Mouse (Mus musculus): ENCODE results near the gene H1foo. TPM values are rescaled to one million over a fixed set of nuclear protein-coding genes. Genes with fewer than 3 reads are reported as not detected.
A peak's percentile ranks its signal among the peaks of the same experiment; 100 is the strongest.

The H1foo gene
- total RNA-seq, 2 experiments from 2014 or later: not detected

GRCm38 (mm10) chr6:115924829-115925228 is 19.9 kb upstream of the H1foo start:
- intact Hi-C loops (cut with DNase I; ENCODE audit: low total_unique reads): no loop called here
- DNase-seq: no peak

GRCm38 (mm10) chr6:115926416-115926815 is 18.3 kb upstream of the H1foo start:
- DNase-seq: no peak
- intact Hi-C loops (cut with DNase I; ENCODE audit: low total_unique reads): no loop called here

- no peak for DNase-seq
- intact Hi-C loops (cut with DNase I; ENCODE audit: low total_unique reads): no loop called here
Measured at GRCm38 (mm10) chr6:115927292-115928242, 17.2 kb upstream of the H1foo start.

DNA sequence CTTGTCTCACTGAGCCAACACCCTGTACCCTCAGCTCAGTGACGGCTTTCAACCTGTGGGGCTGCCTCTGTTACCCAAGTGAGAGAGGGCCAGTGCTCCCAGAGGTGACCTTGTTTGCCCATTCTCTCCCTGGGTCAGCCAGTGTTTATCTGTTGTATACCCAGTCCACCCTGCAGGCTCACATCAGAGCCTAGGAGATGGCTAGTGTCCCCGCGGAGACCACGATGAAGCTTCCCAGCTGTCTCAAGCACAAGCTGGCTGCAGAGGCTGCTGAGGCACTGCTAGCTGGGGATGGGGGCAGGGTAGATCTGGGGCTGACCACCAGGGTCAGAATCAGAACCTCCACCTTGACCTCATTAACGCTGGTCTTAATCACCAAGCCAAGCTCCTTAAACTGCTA is 14.7 kb upstream of the H1foo start:
- intact Hi-C loops (cut with DNase I; ENCODE audit: low total_unique reads): no loop called here
- no peak for DNase-seq

DNA sequence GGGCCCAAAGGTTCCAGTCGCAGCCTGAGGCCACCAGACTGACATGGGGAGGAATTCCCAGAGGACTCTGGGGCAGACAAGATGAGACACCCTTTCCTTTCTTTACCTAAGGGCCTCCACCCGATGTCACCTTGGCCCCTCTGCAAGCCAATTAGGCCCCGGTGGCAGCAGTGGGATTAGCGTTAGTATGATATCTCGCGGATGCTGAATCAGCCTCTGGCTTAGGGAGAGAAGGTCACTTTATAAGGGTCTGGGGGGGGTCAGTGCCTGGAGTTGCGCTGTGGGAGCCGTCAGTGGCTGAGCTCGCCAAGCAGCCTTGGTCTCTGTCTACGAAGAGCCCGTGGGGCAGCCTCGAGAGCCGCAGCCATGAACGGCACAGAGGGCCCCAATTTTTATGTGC is 13.1 kb upstream of the H1foo start, which contains the start of gene Rho:
Gene Rho, plus strand, starts transcription at position 110 of the 400 bp plus-strand sequence.
- intact Hi-C loops (cut with DNase I; ENCODE audit: low total_unique reads): no loop called here
- DNase-seq: no peak

- intact Hi-C loops (cut with DNase I; ENCODE audit: low total_unique reads): no loop called here
- no peak for DNase-seq
Measured at GRCm38 (mm10) chr6:115932391-115932790, 12.3 kb upstream of the H1foo start.

- intact Hi-C loops (cut with DNase I; ENCODE audit: low total_unique reads): no loop called here
- no peak for DNase-seq
Measured at GRCm38 (mm10) chr6:115935544-115935943, 9.2 kb upstream of the H1foo start.

GRCm38 (mm10) chr6:115938011-115938410 is 6.7 kb upstream of the H1foo start:
- DNase-seq: no peak
- intact Hi-C loops (cut with DNase I; ENCODE audit: low total_unique reads): no loop called here

DNA sequence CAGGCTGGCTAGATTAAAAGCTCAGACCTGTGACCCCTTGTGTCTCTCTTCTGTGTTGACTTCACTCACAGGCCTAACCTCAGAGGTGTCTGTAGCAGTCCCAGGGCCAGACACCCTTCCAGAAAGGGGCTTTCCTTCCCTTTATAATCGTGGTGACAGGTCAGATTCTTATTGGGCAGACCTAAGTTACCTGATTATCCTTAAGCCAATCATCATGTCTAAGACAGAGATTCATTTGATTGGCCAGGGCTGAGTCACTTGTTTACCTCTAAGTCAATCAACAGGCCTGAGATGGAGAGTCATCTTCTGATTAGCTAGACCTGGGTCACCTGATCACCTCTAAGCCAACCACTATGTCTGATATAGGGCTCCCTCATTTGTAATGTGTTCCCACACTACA is 5.9 kb upstream of the H1foo start:
- intact Hi-C loops (cut with DNase I; ENCODE audit: low total_unique reads): no loop called here
- no peak for DNase-seq

DNA sequence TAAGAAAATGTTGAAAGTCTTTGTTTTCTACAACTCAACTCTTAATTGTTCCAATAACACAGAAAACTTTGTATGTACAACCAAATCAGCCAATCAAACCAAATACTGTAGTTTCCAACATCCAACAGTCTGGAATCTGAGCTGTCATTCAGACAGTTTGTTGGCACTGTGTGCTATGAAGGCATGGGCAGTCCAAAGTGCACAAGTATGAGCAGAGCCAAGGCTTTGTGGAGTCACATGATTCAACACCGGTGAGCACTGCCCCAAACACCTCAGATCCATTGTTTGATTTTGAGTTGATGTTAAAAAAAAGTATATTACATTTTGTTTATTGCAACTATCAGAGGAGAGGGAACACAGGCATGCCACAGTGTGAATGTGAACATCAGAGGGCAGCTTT is 4.1 kb upstream of the H1foo start:
- intact Hi-C loops (cut with DNase I; ENCODE audit: low total_unique reads): no loop called here
- DNase-seq: no peak

- intact Hi-C loops (cut with DNase I; ENCODE audit: low total_unique reads): no loop called here
Measured at GRCm38 (mm10) chr6:115941128-115941527, 3.6 kb upstream of the H1foo start.

DNA sequence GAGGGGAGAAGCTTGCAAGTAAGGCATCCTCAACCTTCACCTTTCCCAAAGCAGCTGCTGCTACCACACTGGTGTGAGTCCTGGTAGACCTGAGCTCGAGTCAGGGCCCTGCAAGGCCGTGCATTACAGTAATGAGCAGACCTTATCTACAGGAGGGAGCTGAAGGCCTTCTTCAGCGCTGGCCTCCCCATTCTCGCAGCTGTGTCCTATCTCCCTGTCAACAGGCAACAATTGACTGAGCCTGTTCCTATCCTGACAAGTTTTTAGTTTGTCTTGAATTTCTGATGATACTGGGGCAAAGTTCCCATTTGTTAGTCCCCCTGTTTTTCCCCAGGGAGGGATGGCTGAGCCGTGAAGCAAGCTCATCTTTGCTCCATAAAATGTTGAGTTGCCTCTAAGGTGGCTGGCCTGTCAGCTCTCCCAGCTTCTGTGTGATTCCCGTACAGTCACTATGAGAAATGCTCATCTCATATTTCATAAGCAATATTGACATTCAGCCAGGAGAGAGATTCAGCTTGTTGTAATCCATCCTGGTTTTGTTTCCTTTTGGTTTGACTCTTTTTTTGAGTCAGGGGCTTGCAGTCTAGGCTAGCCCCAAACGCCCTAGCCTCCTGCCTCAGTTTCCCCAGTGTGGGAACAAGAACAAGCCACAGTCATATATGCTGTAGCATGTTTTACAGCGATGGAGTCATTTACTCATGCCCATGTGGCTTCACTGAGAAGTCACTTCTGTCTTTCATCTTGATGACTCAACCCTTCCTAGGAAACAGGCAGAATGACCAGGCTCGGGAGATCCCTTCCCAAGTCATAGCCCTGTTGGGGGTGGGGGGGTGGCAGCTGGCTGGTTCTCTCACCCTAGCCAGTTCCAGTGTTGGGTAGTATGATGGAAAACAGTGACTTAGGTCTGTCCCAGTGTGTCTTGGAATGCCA is 975 bp upstream of the H1foo start:
- DNase-seq: no peak
- intact Hi-C loops (cut with DNase I; ENCODE audit: low total_unique reads): no loop called here

More at GRCm38 (mm10) chr6:115941128-115941527, 3.6 kb upstream of the H1foo start:
- no peak for DNase-seq

DNA sequence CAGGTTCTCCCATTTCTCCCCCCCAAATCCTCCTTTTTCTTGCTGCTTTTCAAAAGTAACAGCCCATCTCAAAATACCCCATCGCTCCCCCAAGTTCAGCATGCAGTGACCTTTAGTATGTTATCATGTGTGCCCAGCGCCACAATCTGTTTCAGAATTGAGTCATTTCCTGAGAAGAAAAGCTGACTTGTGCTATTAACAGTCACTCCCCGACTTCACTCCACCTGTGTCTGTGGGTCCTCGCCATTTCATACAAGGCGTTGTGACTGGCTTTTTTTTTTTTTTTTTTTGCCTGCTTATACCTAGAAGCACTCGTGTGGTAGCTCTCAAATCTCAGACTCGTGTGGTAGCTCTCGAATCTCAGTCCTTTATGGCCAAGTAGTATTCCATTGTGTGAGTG is 895 bp downstream of the H1foo start:
- intact Hi-C loops (cut with DNase I; ENCODE audit: low total_unique reads): no loop called here
- DNase-seq: no peak

DNA sequence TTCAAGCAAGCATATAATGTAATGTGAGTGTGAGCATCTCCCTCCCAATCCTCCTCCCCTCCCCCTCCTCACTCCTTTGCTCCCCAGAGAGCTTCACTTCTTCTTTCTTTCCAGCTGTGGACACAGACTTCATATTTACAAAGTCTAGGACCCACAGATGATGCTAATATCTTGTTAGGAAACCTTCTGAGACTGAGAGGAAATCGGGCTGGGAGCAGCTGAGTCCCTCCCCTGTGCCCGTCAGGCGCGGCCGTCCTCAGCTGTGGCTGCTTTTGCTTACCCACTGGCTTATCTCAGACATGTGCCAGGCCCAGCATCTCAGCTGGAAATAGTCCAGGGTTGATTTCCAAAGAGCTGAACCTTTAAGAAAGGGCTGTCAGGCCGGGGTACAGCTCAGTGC is 1.7 kb downstream of the H1foo start:
- intact Hi-C loops (cut with DNase I; ENCODE audit: low total_unique reads): no loop called here
- no peak for DNase-seq

- no peak for DNase-seq
- intact Hi-C loops (cut with DNase I; ENCODE audit: low total_unique reads): no loop called here
Measured at GRCm38 (mm10) chr6:115954506-115955074, 9.9 kb downstream of the H1foo start.

GRCm38 (mm10) chr6:115955169-115955568 is 10.4 kb downstream of the H1foo start:
- intact Hi-C loops (cut with DNase I; ENCODE audit: low total_unique reads): no loop called here
- no peak for DNase-seq

- intact Hi-C loops (cut with DNase I; ENCODE audit: low total_unique reads): no loop called here
Measured at GRCm38 (mm10) chr6:115955664-115956063, 10.9 kb downstream of the H1foo start.

GRCm38 (mm10) chr6:115956418-115956921 is 11.7 kb downstream of the H1foo start:
- intact Hi-C loops (cut with DNase I; ENCODE audit: low total_unique reads): no loop called here
- no peak for DNase-seq

More at GRCm38 (mm10) chr6:115955664-115956063, 10.9 kb downstream of the H1foo start:
- no peak for DNase-seq

DNA sequence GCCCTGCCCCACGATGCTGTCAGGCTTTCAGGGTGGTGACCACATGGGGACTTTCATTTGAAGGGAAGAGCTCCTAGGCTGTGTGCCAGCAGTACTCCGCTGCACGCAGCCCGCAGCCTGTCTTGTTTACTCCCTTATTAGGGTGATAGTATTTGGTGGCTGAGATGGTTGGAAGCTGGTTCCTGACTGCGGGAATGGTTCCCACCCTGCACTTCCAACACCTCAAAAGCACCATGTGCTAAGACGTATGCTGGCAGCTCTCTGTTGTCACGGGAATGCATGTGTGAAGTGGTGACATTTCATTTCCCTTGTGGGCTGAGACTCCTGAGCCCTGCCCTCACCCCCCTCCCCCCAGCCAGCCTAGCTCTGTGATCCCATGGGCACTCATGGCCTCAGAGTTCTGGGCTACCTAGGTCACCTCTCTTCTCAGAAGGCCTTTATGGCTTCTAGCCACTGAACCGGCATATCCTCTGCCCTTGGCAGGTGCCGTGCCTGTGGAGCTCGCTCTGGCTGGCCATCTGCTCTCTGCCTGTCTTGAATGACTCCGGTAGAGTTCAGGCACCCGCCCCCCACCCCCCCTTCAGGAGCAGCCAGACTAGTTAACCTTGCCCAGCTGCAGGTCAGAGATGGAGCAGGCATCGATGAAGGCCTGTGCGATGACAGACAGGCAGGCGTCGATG is 12.3 kb downstream of the H1foo start:
- intact Hi-C loops (cut with DNase I; ENCODE audit: low total_unique reads): no loop called here
- DNase-seq: peak; percentile 68
